Mouse (Mus musculus) ES-E14 (cell line): ENCODE measurements around the gene Gm42878.

ENCODE experiments used
- CHD2 ChIP-seq: IDR thresholded peaks from 2 replicates; pipeline ENCODE4 v1.6.1; 2014; ENCODE audit warnings: mild to moderate bottlenecking, low read depth, low read length, inconsistent platforms
- HCFC1 ChIP-seq: IDR thresholded peaks from 2 replicates; pipeline ENCODE4 v1.6.1; 2012; ENCODE audit warnings: low read length, inconsistent platforms, borderline replicate concordance; ENCODE audit not compliant: insufficient read depth
- ZC3H11A ChIP-seq: IDR thresholded peaks from 2 replicates; pipeline ENCODE4 v1.6.1; 2012; ENCODE audit warnings: low read depth, mild to moderate bottlenecking, inconsistent platforms, low read length, borderline replicate concordance
- ZNF384 ChIP-seq: IDR thresholded peaks from 2 replicates; pipeline ENCODE4 v1.6.1; 2012; ENCODE audit warnings: low read depth, low read length, inconsistent platforms

DNA sequence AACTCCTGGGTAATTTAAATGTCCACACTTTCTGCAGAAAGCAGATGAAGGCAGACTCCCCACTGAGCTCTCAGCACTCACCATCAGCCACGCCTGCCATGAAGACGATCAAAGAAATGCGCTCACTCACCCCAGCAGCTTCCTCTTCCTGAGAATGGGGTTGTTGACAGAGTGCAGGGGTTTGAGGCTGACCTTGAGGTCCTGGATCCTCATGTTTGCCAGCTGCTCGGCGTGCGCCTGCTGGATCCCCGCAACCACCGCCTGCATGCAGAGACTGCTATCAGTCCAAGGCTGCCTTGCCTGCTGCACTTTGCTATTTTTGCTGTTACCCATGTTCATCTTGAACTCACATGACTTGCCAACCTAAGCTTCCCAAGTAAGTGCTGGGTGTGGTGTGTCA lies 18.3 kb downstream of the Gm42878 start:
- TF ChIP-seq ZNF384 (no peak), HCFC1 (no peak), CHD2 (no peak), ZC3H11A (no peak)
